Mouse (Mus musculus) kidney, embryonic 15.5 days (tissue): ENCODE results near the gene Iqgap2. TPM values are rescaled to one million over a fixed set of nuclear protein-coding genes. Genes with fewer than 3 reads are reported as not detected.

Experiments
- ATAC-seq: fragments of 200-750 bp; cut with Nextera tagmentation; replicated peaks from 2 replicates; pipeline ENCODE4 v1.8.0; 2017; ENCODE audit warnings: moderate TSS enrichment; ENCODE audit not compliant: low FRiP score
- H3K27ac ChIP-seq: fragments of 300-500 bp; sonication (generic); 2 replicates; pipeline ENCODE4 v1.5.1; 2015; ENCODE audit warnings: mild to moderate bottlenecking, inconsistent platforms
- H3K27me3 ChIP-seq: fragments of 300-500 bp; sonication (generic); 2 replicates; pipeline ENCODE4 v1.6.1; 2015; ENCODE audit warnings: inconsistent platforms
- H3K36me3 ChIP-seq: fragments of 300-500 bp; sonication (generic); 2 replicates; pipeline ENCODE4 v1.6.1; 2015; ENCODE audit warnings: inconsistent platforms
- H3K4me1 ChIP-seq: fragments of 300-500 bp; sonication (generic); 2 replicates; pipeline ENCODE4 v1.6.1; 2015; ENCODE audit warnings: inconsistent platforms
- H3K4me2 ChIP-seq: fragments of 300-500 bp; sonication (generic); 2 replicates; pipeline ENCODE4 v1.6.1; 2015; ENCODE audit warnings: moderate library complexity, mild to moderate bottlenecking, inconsistent platforms
- H3K4me3 ChIP-seq: fragments of 300-500 bp; sonication (generic); replicated peaks from 2 replicates; pipeline ENCODE4 v1.5.1; 2015; ENCODE audit warnings: mild to moderate bottlenecking, inconsistent platforms
- H3K9ac ChIP-seq: fragments of 300-500 bp; sonication (generic); 2 replicates; pipeline ENCODE4 v1.6.1; 2015; ENCODE audit warnings: mild to moderate bottlenecking, inconsistent platforms
- H3K9me3 ChIP-seq: fragments of 300-500 bp; sonication (generic); replicated peaks from 2 replicates; pipeline ENCODE4 v1.6.1; 2016; ENCODE audit warnings: inconsistent platforms
- WGBS: fragments of 180-500 bp; shearing (Covaris S2); methylation state at CpG from one replicate; pipeline ENCODE4 v1.1.7; 2015; ENCODE audit warnings: mixed read lengths; 5-methylcytosine and 5-hydroxymethylcytosine counted together
- polyA plus RNA-seq: library from polyadenylated mRNA; unstranded; fragments of >200 nt; fragmentation: Nextera tagmentation; extraction: Ambion mirVana; gene quantifications from 2 replicates; pipeline ENCODE4 v1.2.1, GENCODE M21; 2015

The Iqgap2 gene
- polyA plus RNA-seq, 1 experiment from 2014 or later, result 10.1 TPM

- peaks cover 23% of the 10 kb centered on the region for H3K4me1 ChIP-seq
- no peak overlapping the region for H3K9ac ChIP-seq
- no peak overlapping the region for H3K4me3 ChIP-seq
- H3K9me3 ChIP-seq, result no peaks in the 10 kb centered on the region
- H3K27ac ChIP-seq, result no peak overlapping the region
- no peaks in the 10 kb centered on the region for H3K36me3 ChIP-seq
- no peak for ATAC-seq
- H3K27me3 ChIP-seq, result 0 out of 2 replicates have a peak, but pooled peaks cover 3% of the 10 kb centered on the region
- no peak overlapping the region for H3K4me2 ChIP-seq
- 42% methylated on average over 10 of the region's 10 CpGs for WGBS
These were observed 102.9 kb downstream of the Iqgap2 start for GRCm38 (mm10) chr13:95788631-95789376.

GRCm38 (mm10) chr13:95782969-95783332 is 108.8 kb downstream of the Iqgap2 start:
- H3K4me3 ChIP-seq, result no peak overlapping the region
- H3K4me1 ChIP-seq, result peaks cover 19% of the 10 kb centered on the region
- H3K36me3 ChIP-seq, result no peaks in the 10 kb centered on the region
- ATAC-seq, result no peak
- H3K4me2 ChIP-seq, result no peak overlapping the region
- no peak overlapping the region for H3K27ac ChIP-seq
- no peak overlapping the region for H3K9ac ChIP-seq
- no peaks in the 10 kb centered on the region for H3K9me3 ChIP-seq
- 0 out of 2 replicates have a peak, but pooled peaks cover 3% of the 10 kb centered on the region for H3K27me3 ChIP-seq
- WGBS, result 72% methylated on average over 2 of the region's 2 CpGs

- Histone ChIP-seq H3K4me2 (no peak overlapping the region), H3K4me3 (no peak overlapping the region), H3K4me1 (peaks cover 23% of the 10 kb centered on the region), H3K36me3 (no peaks in the 10 kb centered on the region), H3K27me3 (0 out of 2 replicates have a peak, but pooled peaks cover 3% of the 10 kb centered on the region), H3K27ac (no peak overlapping the region), H3K9me3 (no peaks in the 10 kb centered on the region), H3K9ac (no peak overlapping the region)
- ATAC-seq, result no peak
- WGBS, result 76% methylated on average over 15 of the region's 15 CpGs
These were observed 109.3 kb downstream of the Iqgap2 start for GRCm38 (mm10) chr13:95782311-95782968.

- Histone ChIP-seq H3K27ac (0 out of 2 replicates have a peak overlapping the region, but pooled peaks have one; percentile 2), H3K4me3 (no peak overlapping the region), H3K27me3 (0 out of 2 replicates have a peak, but pooled peaks cover 3% of the 10 kb centered on the region), H3K4me1 (peaks cover 28% of the 10 kb centered on the region), H3K9me3 (no peaks in the 10 kb centered on the region), H3K4me2 (no peak overlapping the region), H3K36me3 (no peaks in the 10 kb centered on the region), H3K9ac (no peak overlapping the region)
- 63% methylated on average over 7 of the region's 7 CpGs for WGBS
- no peak for ATAC-seq
These were observed 111.7 kb downstream of the Iqgap2 start for GRCm38 (mm10) chr13:95780038-95780437.

- ATAC-seq, result no peak
- Histone ChIP-seq H3K4me2 (no peak overlapping the region), H3K27ac (no peak overlapping the region), H3K36me3 (no peaks in the 10 kb centered on the region), H3K4me1 (peaks cover 28% of the 10 kb centered on the region), H3K9me3 (no peaks in the 10 kb centered on the region), H3K4me3 (no peak overlapping the region), H3K9ac (no peak overlapping the region), H3K27me3 (0 out of 2 replicates have a peak, but pooled peaks cover 3% of the 10 kb centered on the region)
- 45% methylated on average over 8 of the region's 8 CpGs for WGBS
These were observed 112.5 kb downstream of the Iqgap2 start for GRCm38 (mm10) chr13:95779261-95779660.

GRCm38 (mm10) chr13:95778761-95779161 is 113.0 kb downstream of the Iqgap2 start:
- WGBS, result 24% methylated on average over 9 of the region's 9 CpGs
- Histone ChIP-seq H3K9me3 (no peaks in the 10 kb centered on the region), H3K4me1 (peaks cover 28% of the 10 kb centered on the region), H3K36me3 (no peaks in the 10 kb centered on the region), H3K4me2 (no peak overlapping the region; the same call in 1 of the 2 replicates), H3K27me3 (0 out of 2 replicates have a peak, but pooled peaks cover 3% of the 10 kb centered on the region), H3K27ac (no peak overlapping the region), H3K9ac (no peak overlapping the region), H3K4me3 (no peak overlapping the region)
- peak; percentile 66 for ATAC-seq

GRCm38 (mm10) chr13:95777651-95778391 is 113.9 kb downstream of the Iqgap2 start:
- 0 out of 2 replicates have a peak, but pooled peaks cover 3% of the 10 kb centered on the region for H3K27me3 ChIP-seq
- H3K4me3 ChIP-seq, result no peak overlapping the region
- H3K9me3 ChIP-seq, result no peaks in the 10 kb centered on the region
- H3K4me2 ChIP-seq, result no peak overlapping the region
- WGBS, result 91% methylated on average over 5 of the region's 5 CpGs
- no peaks in the 10 kb centered on the region for H3K36me3 ChIP-seq
- H3K27ac ChIP-seq, result no peak overlapping the region
- ATAC-seq, result no peak
- H3K4me1 ChIP-seq, result peaks cover 28% of the 10 kb centered on the region
- H3K9ac ChIP-seq, result no peak overlapping the region

GRCm38 (mm10) chr13:95777237-95777636 is 114.5 kb downstream of the Iqgap2 start:
- Histone ChIP-seq H3K4me2 (no peak overlapping the region), H3K4me3 (no peak overlapping the region), H3K27me3 (0 out of 2 replicates have a peak, but pooled peaks cover 3% of the 10 kb centered on the region), H3K9ac (no peak overlapping the region), H3K4me1 (peaks cover 28% of the 10 kb centered on the region), H3K9me3 (no peaks in the 10 kb centered on the region), H3K27ac (no peak overlapping the region), H3K36me3 (no peaks in the 10 kb centered on the region)
- WGBS, result 18% methylated on average over 2 of the region's 2 CpGs
- peak; percentile 75 for ATAC-seq

GRCm38 (mm10) chr13:95774966-95775696 is 116.6 kb downstream of the Iqgap2 start:
- Histone ChIP-seq H3K36me3 (no peaks in the 10 kb centered on the region), H3K27ac (no peak overlapping the region), H3K4me1 (peaks cover 27% of the 10 kb centered on the region), H3K4me2 (no peak overlapping the region), H3K9me3 (no peaks in the 10 kb centered on the region), H3K4me3 (no peak overlapping the region), H3K27me3 (no peaks in the 10 kb centered on the region), H3K9ac (no peak overlapping the region)
- 49% methylated on average over 11 of the region's 11 CpGs for WGBS
- no peak for ATAC-seq

GRCm38 (mm10) chr13:95765017-95765416 is 126.7 kb downstream of the Iqgap2 start:
- WGBS, result 6% methylated on average over 9 of the region's 9 CpGs
- Histone ChIP-seq H3K27ac (peak overlapping the region; percentile 83), H3K36me3 (no peaks in the 10 kb centered on the region), H3K4me1 (peaks cover 39% of the 10 kb centered on the region), H3K4me3 (no peak overlapping the region), H3K9ac (no peak overlapping the region), H3K9me3 (no peaks in the 10 kb centered on the region), H3K4me2 (peak overlapping the region; percentile 28; the same call in 1 of the 2 replicates), H3K27me3 (no peaks in the 10 kb centered on the region)
- peak; percentile 88 for ATAC-seq

- Histone ChIP-seq H3K4me3 (no peak overlapping the region), H3K9ac (no peak overlapping the region), H3K36me3 (no peaks in the 10 kb centered on the region), H3K9me3 (no peaks in the 10 kb centered on the region), H3K27me3 (no peaks in the 10 kb centered on the region), H3K4me1 (peaks cover 37% of the 10 kb centered on the region), H3K27ac (peak overlapping the region; percentile 71), H3K4me2 (no peak overlapping the region)
- ATAC-seq, result peak; percentile 69
- WGBS, result 14% methylated on average over 3 of the region's 3 CpGs
These were observed 127.7 kb downstream of the Iqgap2 start for GRCm38 (mm10) chr13:95763876-95764517.
